Mouse (Mus musculus) leukemia stem cell, adult 10-12 weeks (primary cell): Measurements from ENCODE around the gene Tmprss12. TPM values are rescaled to one million over a fixed set of nuclear protein-coding genes. Genes with fewer than 3 reads are reported as not detected.

Experiments
- polyA plus RNA-seq: library from polyadenylated mRNA; stranded (reverse); fragments of >175 nt; gene quantifications from 2 replicates; pipeline ENCODE4 v1.2.3, GENCODE M21; 2012; ENCODE audit warnings: low replicate concordance

Gene Tmprss12
- not detected in 2 replicates for polyA plus RNA-seq

GRCm38 (mm10) chr15:100280626-100281025 is at the start of gene Tmprss12:
Gene Tmprss12 (plus strand): TSS chr15:100280837.

GRCm38 (mm10) chr15:100304019-100304991 is 23.7 kb downstream of the Tmprss12 start, which contains the start of gene Mettl7a1:
Gene Mettl7a1 (plus strand): TSS chr15:100304140.

GRCm38 (mm10) chr15:100334629-100335028 is 54.0 kb downstream of the Tmprss12 start, which contains the start of gene Mettl7a3:
Gene Mettl7a3 (plus strand): TSS chr15:100334929.

Other genes starting within 250 kb of the Tmprss12 start
- gene Dip2b, start 242.2 kb upstream of the Tmprss12 start, polyA plus RNA-seq: 1.0 and 1.8 TPM in 2 replicates
- gene Atf1, start 53.0 kb upstream of the Tmprss12 start, polyA plus RNA-seq: 27.8 and 31.3 TPM in 2 replicates
- gene Mettl7a1, start 23.3 kb downstream of the Tmprss12 start, polyA plus RNA-seq: 23.8 and 40.8 TPM in 2 replicates
- not detected in 2 replicates for gene Mettl7a3, start 54.1 kb downstream of the Tmprss12 start, polyA plus RNA-seq
- not detected in 2 replicates for gene Methig1, start 72.3 kb downstream of the Tmprss12 start, polyA plus RNA-seq
- gene Mettl7a2, start 72.4 kb downstream of the Tmprss12 start, polyA plus RNA-seq: not detected in 2 replicates
- not detected in 2 replicates for gene Higd1c, start 83.7 kb downstream of the Tmprss12 start, polyA plus RNA-seq
- 0.36 TPM in 1 of 2 replicates, not detected in the other for gene Gm5475, start 141.3 kb downstream of the Tmprss12 start, polyA plus RNA-seq
- gene Slc11a2, start 144.2 kb downstream of the Tmprss12 start, polyA plus RNA-seq: 8.6 and 10.9 TPM in 2 replicates
- 6.8 and 36.4 TPM in 2 replicates for gene Letmd1, start 188.2 kb downstream of the Tmprss12 start, polyA plus RNA-seq
- gene Csrnp2, start 214.7 kb downstream of the Tmprss12 start, polyA plus RNA-seq: 1.6 and 1.7 TPM in 2 replicates